ENCODE assay signal across 22 mouse cellular contexts in the genomic region with DNA sequence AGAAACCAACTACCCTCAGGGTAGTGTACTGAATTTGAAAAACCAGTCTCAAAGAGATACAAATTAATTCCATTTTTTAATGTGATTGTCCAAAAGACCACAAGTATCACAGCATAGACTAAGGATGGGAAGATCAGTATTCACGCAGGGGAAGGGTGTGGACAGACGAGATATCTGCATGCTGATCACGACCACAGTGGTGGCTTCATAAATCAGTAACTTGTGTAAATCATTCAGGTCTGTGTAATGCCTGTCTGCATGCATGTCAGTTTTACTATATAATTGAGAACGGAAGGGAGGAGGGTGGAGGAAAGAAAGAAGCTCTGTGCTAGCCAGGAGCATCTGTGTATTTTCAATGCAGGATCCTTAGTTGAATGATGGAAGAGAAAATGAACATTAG.
DNase-seq lines count a peak whose midpoint lies in the region; ATAC-seq lines count a peak whose summit lies in the region.
"Had no signal": no experiment of that assay in that cellular context is flagged by ENCODE, and none has a peak within 500 bp of the region (broad histone marks: within the 10 kb centered on the region; RNA-seq: fewer than 3 reads in every experiment).

No protein-coding gene starts in this region.

- no peaks in the 10 kb centered on the region for H3K36me3 ChIP-seq in neural tube, embryonic 11.5 days (ENCODE audit: control insufficient read depth, insufficient read depth, low read length)
- no peaks in the 10 kb centered on the region for H3K36me3 ChIP-seq in neural tube, embryonic 15.5 days
- H3K36me3 ChIP-seq in neural tube, embryonic 12.5 days: no peaks in the 10 kb centered on the region
- no peaks in the 10 kb centered on the region for H3K36me3 ChIP-seq in neural tube, embryonic 13.5 days
- no peaks in the 10 kb centered on the region for H3K36me3 ChIP-seq in neural tube, embryonic 14.5 days (ENCODE audit: control insufficient read depth, insufficient read depth, low read length)
- H3K36me3 ChIP-seq: G1E had no signal

- no peak overlapping the region for H3K9ac ChIP-seq in neural tube, embryonic 11.5 days (ENCODE audit: low read length)
- H3K9ac ChIP-seq in neural tube, embryonic 15.5 days (replicated peaks): no peak overlapping the region
- H3K9ac ChIP-seq in neural tube, embryonic 12.5 days: no peak overlapping the region
- H3K9ac ChIP-seq in neural tube, embryonic 13.5 days: no peak overlapping the region
- no peak overlapping the region for H3K9ac ChIP-seq in neural tube, embryonic 14.5 days (replicated peaks; ENCODE audit: low read depth, low read length)

- no peak overlapping the region for H3K27ac ChIP-seq in neural tube, embryonic 11.5 days (ENCODE audit: low read depth, low read length)
- no peak overlapping the region for H3K27ac ChIP-seq in neural tube, embryonic 15.5 days (replicated peaks)
- H3K27ac ChIP-seq in neural tube, embryonic 12.5 days: no peak overlapping the region
- H3K27ac ChIP-seq in neural tube, embryonic 13.5 days (replicated peaks): no peak overlapping the region
- H3K27ac ChIP-seq in neural tube, embryonic 14.5 days (ENCODE audit: low read depth, low read length): no peak overlapping the region

- H3K4me1 ChIP-seq in neural tube, embryonic 11.5 days (ENCODE audit: control insufficient read depth, insufficient read depth, low read length): peaks cover 2% of the 10 kb centered on the region; the same call in 1 of the 2 replicates
- H3K4me1 ChIP-seq in neural tube, embryonic 15.5 days: no peaks in the 10 kb centered on the region
- 0 out of 2 replicates have a peak, but pooled peaks cover under 1% of the 10 kb centered on the region for H3K4me1 ChIP-seq in neural tube, embryonic 12.5 days
- H3K4me1 ChIP-seq in neural tube, embryonic 13.5 days (replicated peaks): peaks cover 11% of the 10 kb centered on the region
- no peaks in the 10 kb centered on the region for H3K4me1 ChIP-seq in neural tube, embryonic 14.5 days (ENCODE audit: control insufficient read depth, insufficient read depth, low read length)

- H3K4me3 ChIP-seq in neural tube, embryonic 11.5 days (ENCODE audit: low read depth, low read length): no peak overlapping the region
- H3K4me3 ChIP-seq in neural tube, embryonic 15.5 days (replicated peaks): no peak overlapping the region
- no peak overlapping the region for H3K4me3 ChIP-seq in neural tube, embryonic 12.5 days
- H3K4me3 ChIP-seq in neural tube, embryonic 13.5 days: no peak overlapping the region
- no peak overlapping the region for H3K4me3 ChIP-seq in neural tube, embryonic 14.5 days (ENCODE audit: low read depth, low read length)

- H3K27me3 ChIP-seq in neural tube, embryonic 11.5 days (ENCODE audit: control insufficient read depth, insufficient read depth, low read length): no peaks in the 10 kb centered on the region
- no peaks in the 10 kb centered on the region for H3K27me3 ChIP-seq in neural tube, embryonic 15.5 days (replicated peaks)
- H3K27me3 ChIP-seq in neural tube, embryonic 12.5 days (replicated peaks): no peaks in the 10 kb centered on the region
- H3K27me3 ChIP-seq in neural tube, embryonic 13.5 days: no peaks in the 10 kb centered on the region
- H3K27me3 ChIP-seq in neural tube, embryonic 14.5 days (ENCODE audit: control insufficient read depth, insufficient read depth, low read length): no peaks in the 10 kb centered on the region
- H3K27me3 ChIP-seq: CH12.LX had no signal

- no peaks in the 10 kb centered on the region for H3K9me3 ChIP-seq in neural tube, embryonic 11.5 days (ENCODE audit: control insufficient read depth, low read length)
- H3K9me3 ChIP-seq in neural tube, embryonic 15.5 days (replicated peaks): no peaks in the 10 kb centered on the region
- no peaks in the 10 kb centered on the region for H3K9me3 ChIP-seq in neural tube, embryonic 12.5 days
- no peaks in the 10 kb centered on the region for H3K9me3 ChIP-seq in neural tube, embryonic 13.5 days
- H3K9me3 ChIP-seq in neural tube, embryonic 14.5 days (ENCODE audit: control insufficient read depth, low read length): no peaks in the 10 kb centered on the region

- 37% methylated on average over 4 of the region's 4 CpGs for WGBS in neural tube, embryonic 11.5 days
- 24% methylated on average over 4 of the region's 4 CpGs for WGBS in neural tube, embryonic 15.5 days
- 28% methylated on average over 4 of the region's 4 CpGs for WGBS in neural tube, embryonic 12.5 days
- 23% methylated on average over 4 of the region's 4 CpGs for WGBS in neural tube, embryonic 13.5 days
- 24% methylated on average over 4 of the region's 4 CpGs for WGBS in neural tube, embryonic 14.5 days

- DNase-seq in neural tube, embryonic 11.5 days (ENCODE audit: low spot score): no peak
- no peak for DNase-seq in neural tube, embryonic 10.5 days (ENCODE audit: extremely low spot score, low spot score)
- no peak for DNase-seq in embryo, embryonic 10 days (ENCODE audit: low spot score)
- no peak for DNase-seq in lung, postnatal 10 days
- DNase-seq: adrenal gland, adult 2 months; adrenal gland, adult 8-10 months; adrenal gland, postnatal 10 days; adrenal gland, postnatal 14 days; adrenal gland, postnatal 25 days; adrenal gland, postnatal 36 days; B cell, adult 2 months; cerebellum, adult 11 months; cerebellum, adult 11-12 months had no signal

- H3K4me2 ChIP-seq in neural tube, embryonic 11.5 days (ENCODE audit: low read depth): no peak overlapping the region
- H3K4me2 ChIP-seq in neural tube, embryonic 15.5 days: no peak overlapping the region
- no peak overlapping the region for H3K4me2 ChIP-seq in neural tube, embryonic 12.5 days (replicated peaks)
- H3K4me2 ChIP-seq in neural tube, embryonic 13.5 days: no peak overlapping the region
- no peak overlapping the region for H3K4me2 ChIP-seq in neural tube, embryonic 14.5 days (ENCODE audit: low read depth, low read length)

- peak; percentile 65; the same call in 1 of the 2 replicates for ATAC-seq in neural tube, embryonic 11.5 days (ENCODE audit: insufficient read depth, low FRiP score, low TSS enrichment)
- no peak for ATAC-seq in neural tube, embryonic 15.5 days (ENCODE audit: low FRiP score)
- 0 out of 2 replicates have a peak, but pooled peaks have one; percentile 37 for ATAC-seq in neural tube, embryonic 12.5 days (ENCODE audit: low FRiP score, low read depth)
- peak; percentile 56; the same call in 1 of the 2 replicates for ATAC-seq in neural tube, embryonic 13.5 days (ENCODE audit: low read depth)
- 0 out of 2 replicates have a peak, but pooled peaks have one; percentile 41 for ATAC-seq in neural tube, embryonic 14.5 days (ENCODE audit: low read depth)
- ATAC-seq: activated CD4-positive, CD25-positive, alpha-beta regulatory T cell, adult 4 months; CD4-positive, CD25-positive, alpha-beta regulatory T cell, adult 4 months; Patski had no signal
